Mouse (Mus musculus) spleen, adult 2 months (tissue): ENCODE results near the gene Shisa8.

Experiments used
- CTCF ChIP-seq: fragments of 200-500 bp; IDR thresholded peaks from 2 replicates; pipeline ENCODE4 v1.5.1; 2011; ENCODE audit warnings: mild to moderate bottlenecking, inconsistent platforms; ENCODE audit not compliant: insufficient read depth, insufficient read length, insufficient replicate concordance; ENCODE audit errors: extremely low read depth
- POLR2A ChIP-seq: fragments of 200-500 bp; IDR thresholded peaks from 2 replicates; pipeline ENCODE4 v1.6.1; 2011; ENCODE audit warnings: low read depth, low read length, inconsistent platforms

GRCm38 (mm10) chr15:82223657-82224601, 11.3 kb upstream of the Shisa8 start, which contains the start of gene Tnfrsf13c:
- TF ChIP-seq POLR2A: peak; percentile 94
- TF ChIP-seq CTCF: no peak
